Mouse (Mus musculus) embryonic stem cell, embryonic (primary cell): Measurements from ENCODE around the gene Tmprss13.

Experiments used
- CTCF ChIA-PET, 4 experiments: fragments of 300-600 bp in 2 of 4; fragments of 350-600 bp in 2 of 4; sonication (Branson Sonifier 250); formaldehyde crosslinking; loops; one replicate each; lab custom pipeline; 2022; ENCODE audit warnings: inconsistent platforms in 2 of 4; lab: Charles Lee
- POLR2A ChIA-PET, 4 experiments: fragments of 300-600 bp in 2 of 4; fragments of 350-600 bp in 2 of 4; sonication (Branson Sonifier 250); formaldehyde crosslinking; loops; one replicate each; lab custom pipeline; 2022; ENCODE audit warnings: antibody characterized with exemption in 4 of 4, inconsistent platforms in 1 of 4; lab: Charles Lee

Tmprss13 gene

GRCm38 (mm10) chr9:45318855-45319254 lies at the start of gene Tmprss13:
Gene Tmprss13, plus strand, starts transcription at chr9:45319100.
- POLR2A ChIA-PET, result interaction anchor here in 2 of 4 experiments (1.1 to 1.6 kb wide), 3 partner anchors 30 to 56 kb away, joined by 3 to 4 read pairs (median 4); no protein-coding TSS in a partner anchor
- CTCF ChIA-PET, result interaction anchor here in 2 of 4 experiments (0.7 to 1.7 kb wide), 4 partner anchors 19 to 94 kb away, joined by 3 to 5 read pairs (median 4); no protein-coding TSS in a partner anchor

GRCm38 (mm10) chr9:45272213-45272612 lies 46.7 kb upstream of the Tmprss13 start:
- CTCF ChIA-PET, result no interaction called here
- POLR2A ChIA-PET, result no interaction called here

GRCm38 (mm10) chr9:45274218-45274617 lies 44.7 kb upstream of the Tmprss13 start:
- ChIA-PET CTCF (no interaction called here), POLR2A (interaction anchor here in 1 of 4 experiments (0.8 kb wide), 1 partner anchor 44 kb away, joined by 3 read pairs; no protein-coding TSS in a partner anchor)

GRCm38 (mm10) chr9:45274635-45275034 lies 44.3 kb upstream of the Tmprss13 start:
- POLR2A ChIA-PET, result no interaction called here
- CTCF ChIA-PET, result interaction anchor here in 1 of 4 experiments (0.7 kb wide), 1 partner anchor 506 kb away, joined by 3 read pairs; no protein-coding TSS in a partner anchor

GRCm38 (mm10) chr9:45280059-45280458 lies 38.8 kb upstream of the Tmprss13 start:
- CTCF ChIA-PET, result interaction anchor here in 1 of 4 experiments (1.1 kb wide), 1 partner anchor 132 kb away, joined by 3 read pairs; no protein-coding TSS in a partner anchor
- POLR2A ChIA-PET, result no interaction called here

- ChIA-PET POLR2A (no interaction called here), CTCF (no interaction called here)
These were observed 38.0 kb upstream of the Tmprss13 start for GRCm38 (mm10) chr9:45280891-45281290.

GRCm38 (mm10) chr9:45282466-45282865 lies 36.4 kb upstream of the Tmprss13 start:
- ChIA-PET CTCF (no interaction called here), POLR2A (no interaction called here)

GRCm38 (mm10) chr9:45291481-45292168 lies 27.3 kb upstream of the Tmprss13 start:
- POLR2A ChIA-PET, result interaction anchor here in 2 of 4 experiments (0.6 to 1.1 kb wide), 2 partner anchors 11 to 16 kb away, joined by 3 to 4 read pairs; no protein-coding TSS in a partner anchor
- CTCF ChIA-PET, result no interaction called here

- CTCF ChIA-PET, result interaction anchor here in 3 of 4 experiments (0.6 to 2.3 kb wide), 4 partner anchors 118 to 127 kb away, joined by 3 to 8 read pairs (median 4); no protein-coding TSS in a partner anchor
- POLR2A ChIA-PET, result no interaction called here
These were observed 24.5 kb upstream of the Tmprss13 start for GRCm38 (mm10) chr9:45294210-45295011.

- ChIA-PET POLR2A (interaction anchor here in 3 of 4 experiments (0.6 to 3.8 kb wide), 28 partner anchors 32 to 203 kb away, joined by 3 to 43 read pairs (median 6); partner anchors contain the start of gene Fxyd6 (in 1 of the 3)), CTCF (interaction anchor here (0.6 to 2.6 kb wide), 48 partner anchors 11 to 455 kb away, joined by 3 to 135 read pairs (median 6); partner anchors contain the start of genes Fxyd6 (in 1 of the 4) and Tmprss13 (in 1 of the 4))
These were observed 19.5 kb upstream of the Tmprss13 start for GRCm38 (mm10) chr9:45299231-45300006.

- POLR2A ChIA-PET, result interaction anchor here in 3 of 4 experiments (0.6 to 3.8 kb wide), 40 partner anchors 31 to 202 kb away, joined by 3 to 43 read pairs (median 5); partner anchors contain the start of gene Fxyd6 (in 1 of the 3)
- CTCF ChIA-PET, result interaction anchor here (0.6 to 3.7 kb wide), 58 partner anchors 10 to 600 kb away, joined by 3 to 135 read pairs (median 5); partner anchors contain the start of genes Fxyd6 (in 1 of the 4) and Tmprss13 (in 1 of the 4)
These were observed 18.3 kb upstream of the Tmprss13 start for GRCm38 (mm10) chr9:45300422-45301104.

- ChIA-PET CTCF (interaction anchor here in 3 of 4 experiments (0.5 to 3.7 kb wide), 7 partner anchors 9 to 114 kb away, joined by 3 to 22 read pairs (median 5); no protein-coding TSS in a partner anchor), POLR2A (interaction anchor here in 3 of 4 experiments (0.9 to 3.8 kb wide), 17 partner anchors 22 to 116 kb away, joined by 3 to 43 read pairs (median 5); partner anchors contain the start of gene Fxyd6 (in 1 of the 3))
These were observed 17.1 kb upstream of the Tmprss13 start for GRCm38 (mm10) chr9:45301771-45302170.

GRCm38 (mm10) chr9:45306746-45307410 lies 12.0 kb upstream of the Tmprss13 start:
- CTCF ChIA-PET, result interaction anchor here in 1 of 4 experiments (0.7 to 1.1 kb wide), 2 partner anchors 34 to 655 kb away, joined by 3 to 4 read pairs; no protein-coding TSS in a partner anchor
- POLR2A ChIA-PET, result interaction anchor here in 2 of 4 experiments (0.8 to 1.0 kb wide), 3 partner anchors 43 to 105 kb away, joined by 3 read pairs; no protein-coding TSS in a partner anchor

- ChIA-PET CTCF (interaction anchor here in 1 of 4 experiments (2.2 kb wide), 1 partner anchor 105 kb away, joined by 9 read pairs; no protein-coding TSS in a partner anchor), POLR2A (interaction anchor here in 1 of 4 experiments (1.0 kb wide), 1 partner anchor 22 kb away, joined by 3 read pairs; no protein-coding TSS in a partner anchor)
These were observed 10.4 kb upstream of the Tmprss13 start for GRCm38 (mm10) chr9:45308521-45308920.

GRCm38 (mm10) chr9:45311858-45312257 lies 7.0 kb upstream of the Tmprss13 start:
- CTCF ChIA-PET, result no interaction called here
- POLR2A ChIA-PET, result no interaction called here

GRCm38 (mm10) chr9:45313913-45314312 lies 5.0 kb upstream of the Tmprss13 start:
- ChIA-PET CTCF (interaction anchor here in 1 of 4 experiments (0.6 kb wide), 1 partner anchor 375 kb away, joined by 3 read pairs; no protein-coding TSS in a partner anchor), POLR2A (interaction anchor here in 3 of 4 experiments (0.6 to 1.4 kb wide), 3 partner anchors 10 to 61 kb away, joined by 3 read pairs; no protein-coding TSS in a partner anchor)
